Mouse (Mus musculus): ENCODE measurements at regions not wholly inside any gene's neighbourhood (a gene's known extent, or its start where the extent isn't known, plus 50 kb on each side); places are given as distances from the start of the nearest gene placed in this dataset.

- DNase-seq (ENCODE audit: low spot score in 2 of 2) = peak in 1 of 2 experiments; percentile 43
Observed at GRCm38 (mm10) chrX:132646956-132647355, 1041.8 kb downstream of the Pcdh19 start.

DNA sequence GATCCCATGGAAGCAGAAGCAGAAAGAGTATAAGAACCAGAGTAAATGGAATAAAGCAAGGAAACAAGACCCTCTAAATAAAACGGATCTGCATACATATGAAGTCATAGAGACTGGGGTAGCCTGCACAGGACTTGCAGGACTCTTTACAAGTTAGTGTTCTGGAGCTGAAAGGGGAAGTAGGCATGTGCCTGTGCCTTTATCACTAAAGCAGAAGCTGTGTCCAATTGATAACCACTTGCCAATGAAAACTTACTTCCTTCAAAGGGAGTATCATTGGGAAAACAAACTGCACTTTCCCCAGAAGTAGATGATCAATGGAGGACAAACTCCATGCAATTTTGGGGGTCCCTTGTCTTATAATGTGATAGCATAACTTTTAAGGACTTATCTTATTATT is 1091.9 kb downstream of the Pcdh19 start:
- DNase-seq (ENCODE audit: low spot score in 2 of 2) = no peak

DNA sequence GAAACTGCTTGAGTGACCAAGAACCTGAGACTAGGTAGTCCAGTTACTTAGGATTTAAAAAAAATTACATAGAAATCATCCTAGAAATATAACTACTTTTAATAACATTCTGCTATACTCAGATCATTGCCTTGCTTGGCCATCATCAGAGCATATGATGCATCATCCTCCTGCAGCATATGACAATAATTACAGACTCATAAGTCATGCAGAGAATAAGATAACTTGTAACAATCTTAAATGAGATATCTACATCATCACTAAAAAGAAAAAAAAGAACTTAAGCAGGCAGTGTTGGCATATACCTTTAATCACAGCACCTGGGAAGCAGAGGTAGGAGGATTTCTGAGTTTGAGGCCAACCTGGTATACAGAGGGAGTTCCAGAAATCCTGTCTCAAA is 1092.4 kb downstream of the Pcdh19 start:
- DNase-seq (ENCODE audit: low spot score in 2 of 2) = no peak

DNA sequence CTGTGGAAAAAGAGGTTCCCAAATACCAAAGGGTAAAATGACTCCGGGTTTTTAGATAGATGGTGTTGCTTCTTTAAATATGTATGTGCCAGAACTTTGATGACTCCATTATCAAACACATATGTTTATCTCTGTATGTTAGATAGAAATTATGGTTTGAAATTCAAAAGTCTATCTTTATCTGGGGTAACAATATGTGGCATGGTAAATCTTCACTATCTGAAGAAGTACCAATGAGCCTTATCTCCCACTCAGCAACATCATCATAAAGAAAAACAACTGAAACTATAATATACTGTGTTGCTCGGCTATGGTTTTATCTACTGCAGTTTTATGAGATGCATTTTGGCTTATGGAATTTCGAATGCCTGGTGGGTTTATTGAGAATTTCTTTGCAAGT is 1114.7 kb downstream of the Pcdh19 start:
- no peak for DNase-seq (ENCODE audit: low spot score in 2 of 2)
